Mouse (Mus musculus): ENCODE results near the gene Zfp119b.
A peak's percentile ranks its signal among the peaks of the same experiment; 100 is the strongest.

DNA sequence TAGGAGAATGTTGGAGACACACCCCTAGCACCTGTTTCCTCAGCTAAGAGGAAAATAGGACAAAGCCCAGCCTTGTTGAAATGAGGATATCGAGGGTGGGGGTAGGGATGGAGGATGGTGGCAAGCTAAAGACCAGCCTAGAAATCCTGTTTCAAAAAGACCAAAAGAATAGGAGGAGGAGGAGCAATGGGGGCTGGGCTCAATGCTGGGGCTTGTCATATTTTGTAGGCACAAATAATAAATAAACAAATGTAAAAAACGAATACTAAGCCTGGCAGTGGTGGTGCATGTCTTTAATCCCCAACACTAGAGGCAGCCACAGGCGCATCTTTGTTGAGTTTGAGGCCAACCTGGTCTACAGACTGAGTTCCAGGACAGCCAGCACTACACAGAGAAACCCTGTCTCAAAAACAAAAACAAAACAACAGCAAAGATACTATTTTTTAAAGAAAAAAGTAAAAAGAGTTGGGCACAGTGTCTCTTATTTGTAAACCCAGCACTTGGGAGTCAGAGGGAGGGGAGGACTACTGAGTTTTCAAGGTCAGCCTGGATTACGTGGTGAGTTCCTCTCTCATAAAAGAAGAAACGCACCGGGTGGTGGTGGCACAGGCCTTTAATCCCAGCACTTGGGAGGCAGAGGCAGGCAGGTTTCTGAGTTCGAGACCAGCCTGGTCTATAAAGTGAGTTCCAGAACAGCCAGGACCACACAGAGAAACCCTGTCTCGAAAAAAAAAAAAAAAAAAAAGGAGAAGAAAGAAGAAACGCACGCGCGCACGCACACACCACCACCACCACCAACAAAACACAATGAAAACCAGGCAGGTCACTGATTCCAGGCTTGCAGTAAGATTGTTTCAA lies 8.7 kb upstream of the Zfp119b start:
- TF ChIP-seq CTCF (conservative IDR thresholded peaks at IDR 0.05 in 1 of 2, IDR thresholded peaks at IDR 0.05 in 1 of 2; ENCODE audit: low read depth in 2 of 2, low read length in 2 of 2) = no peak
- no peak for TF ChIP-seq POLR2A (IDR thresholded peaks at IDR 0.05; ENCODE audit: low read depth, low read length)
- no peak for TF ChIP-seq MAZ (IDR thresholded peaks at IDR 0.05; ENCODE audit: low read depth, low read length)
- no peak for TF ChIP-seq NELFE (IDR thresholded peaks at IDR 0.05; ENCODE audit: low read depth, low read length)
- TF ChIP-seq USF2 (conservative IDR thresholded peaks at IDR 0.05; ENCODE audit: low read depth, low read length) = no peak
- TF ChIP-seq CHD1 (IDR thresholded peaks at IDR 0.05; ENCODE audit: low read depth, low read length) = no peak
- peak; percentile 70 for TF ChIP-seq ZNF384 (IDR thresholded peaks at IDR 0.05; ENCODE audit: low read depth, low read length)
- no peak for TF ChIP-seq JUND (conservative IDR thresholded peaks at IDR 0.05; ENCODE audit: low read depth, low read length)
- TF ChIP-seq BHLHE40 (IDR thresholded peaks at IDR 0.05; ENCODE audit: low read depth, low read length) = no peak
